Mouse (Mus musculus) heart, adult 8-10 months (tissue): Measurements from ENCODE around the gene Samd4. TPM values are rescaled to one million over a fixed set of nuclear protein-coding genes. Genes with fewer than 3 reads are reported as not detected.

ENCODE experiments used
- DNase-seq: peaks from one replicate; pipeline ENCODE4 v3.0.0; 2022; ENCODE audit warnings: low spot score
- total RNA-seq, 4 experiments: library from RNA; stranded (reverse); gene quantifications; 2 replicates each; pipeline ENCODE4 v1.2.4; 2022

The Samd4 gene
- total RNA-seq, 4 experiments from 2014 or later = 60.6 to 71.1 (median 65.1) TPM

GRCm38 (mm10) chr14:47000096-47000736 lies 117.6 kb downstream of the Samd4 start:
- peak; percentile 37 for DNase-seq

DNA sequence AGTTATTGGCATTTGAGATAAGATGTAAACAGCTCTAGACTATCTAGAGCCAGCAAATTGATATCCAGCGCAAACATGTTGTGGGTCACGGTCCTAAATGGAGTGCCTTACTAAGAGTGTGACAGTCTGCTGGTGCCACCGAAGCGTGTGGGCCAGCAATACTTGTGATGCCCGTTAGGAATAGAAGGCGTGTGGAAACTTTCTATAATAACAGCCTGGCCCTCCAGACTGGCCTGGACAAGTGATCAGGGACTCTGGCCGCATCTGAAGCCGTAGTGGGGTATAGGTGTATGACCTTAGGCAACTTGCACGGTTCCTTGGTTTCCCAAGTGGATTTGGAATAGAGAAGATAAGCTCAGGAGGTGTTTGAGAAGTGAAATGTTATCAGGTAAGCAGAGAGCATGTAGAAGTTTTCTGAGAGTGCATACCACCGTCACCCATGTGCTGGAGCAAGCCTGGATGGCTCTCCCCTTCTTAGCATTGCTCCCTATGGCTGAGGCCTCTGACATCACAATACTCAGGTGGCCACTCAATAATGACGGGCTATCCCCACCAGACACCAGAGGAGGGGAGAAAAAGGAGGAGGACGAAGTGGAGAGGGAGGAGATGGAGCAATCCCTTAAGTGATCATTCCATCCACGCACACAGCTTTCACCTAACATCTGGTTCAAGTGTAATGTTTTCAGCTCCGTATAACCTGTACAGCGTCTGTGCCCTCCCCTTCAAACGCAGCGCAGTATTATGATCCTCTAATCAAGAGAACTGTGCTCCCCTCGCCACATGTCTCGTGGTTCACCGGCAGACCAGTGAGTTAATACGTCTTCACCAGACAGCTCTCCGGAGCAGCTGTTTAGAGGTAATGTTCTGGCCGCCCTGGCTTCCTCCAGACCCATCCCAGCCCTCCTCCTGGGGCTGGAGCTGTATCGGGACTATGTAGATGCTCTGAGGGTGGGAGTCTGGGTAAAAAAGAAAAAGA lies 118.4 kb downstream of the Samd4 start:
- DNase-seq = no peak

- no peak for DNase-seq
Measured at GRCm38 (mm10) chr14:47004161-47004560, 121.5 kb downstream of the Samd4 start.

GRCm38 (mm10) chr14:47011171-47012139 lies 128.8 kb downstream of the Samd4 start:
- peak; percentile 38 for DNase-seq

GRCm38 (mm10) chr14:47015618-47016017 lies 133.0 kb downstream of the Samd4 start:
- DNase-seq = no peak

DNA sequence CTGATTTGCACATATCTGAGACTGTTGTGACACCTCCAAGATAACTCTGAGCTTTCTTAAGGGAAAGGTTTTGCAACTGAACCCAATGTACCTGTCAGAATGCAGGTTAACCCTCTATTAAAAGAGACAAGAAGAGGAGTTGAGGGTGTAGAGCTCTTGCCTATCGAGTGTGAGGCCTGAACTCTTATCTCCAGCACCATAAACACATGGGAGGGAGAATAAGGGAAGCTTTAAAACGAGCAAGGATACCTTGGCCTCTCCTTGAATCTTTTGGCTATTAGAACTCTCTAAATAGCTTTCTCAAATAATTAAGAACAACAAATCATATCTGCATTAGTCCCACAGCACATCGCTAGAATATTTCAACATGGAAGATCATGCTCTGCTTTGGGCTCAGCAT lies 135.0 kb downstream of the Samd4 start:
- no peak for DNase-seq

- DNase-seq = no peak
Measured at GRCm38 (mm10) chr14:47020886-47021285, 138.2 kb downstream of the Samd4 start.

DNA sequence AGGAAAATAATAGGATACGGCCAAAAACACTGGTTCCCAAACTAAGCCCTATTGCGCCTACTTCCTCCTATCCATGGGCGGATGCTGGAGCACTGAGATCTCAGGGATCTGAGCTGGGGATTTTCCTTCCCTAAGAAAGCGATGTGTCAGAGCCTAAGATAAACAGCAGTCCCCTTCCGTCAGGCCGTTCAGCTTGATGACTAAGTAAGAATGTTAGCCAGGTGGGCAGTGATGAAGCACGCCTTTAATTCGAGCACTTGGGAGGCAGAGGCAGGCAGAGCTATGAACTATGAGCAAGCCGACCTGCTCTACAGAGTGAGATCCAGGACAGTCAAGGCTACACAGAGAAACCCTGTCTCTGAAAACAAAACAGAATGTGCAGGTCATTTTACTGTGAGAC lies 140.9 kb downstream of the Samd4 start:
- no peak for DNase-seq

- no peak for DNase-seq
Measured at GRCm38 (mm10) chr14:47027431-47028118, 144.9 kb downstream of the Samd4 start.

DNA sequence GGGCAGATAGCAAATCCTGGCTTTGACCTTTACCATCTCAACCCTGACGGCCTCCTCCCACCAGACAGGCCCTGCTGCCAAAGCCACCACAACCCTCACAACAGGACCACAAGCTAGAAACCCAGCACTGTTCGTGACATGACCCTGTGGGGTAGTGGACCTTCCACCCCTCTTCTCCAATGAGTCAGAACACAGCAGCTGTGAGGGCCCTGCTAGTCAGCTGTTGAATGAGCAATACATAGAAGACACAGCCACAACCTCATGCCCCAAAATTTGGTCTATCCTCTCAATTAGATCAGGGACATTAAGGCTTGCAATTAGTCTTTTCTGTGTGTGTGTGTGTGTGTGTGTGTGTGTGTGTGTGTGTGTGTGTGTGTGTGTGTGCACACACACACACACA lies 148.9 kb downstream of the Samd4 start:
- no peak for DNase-seq

DNA sequence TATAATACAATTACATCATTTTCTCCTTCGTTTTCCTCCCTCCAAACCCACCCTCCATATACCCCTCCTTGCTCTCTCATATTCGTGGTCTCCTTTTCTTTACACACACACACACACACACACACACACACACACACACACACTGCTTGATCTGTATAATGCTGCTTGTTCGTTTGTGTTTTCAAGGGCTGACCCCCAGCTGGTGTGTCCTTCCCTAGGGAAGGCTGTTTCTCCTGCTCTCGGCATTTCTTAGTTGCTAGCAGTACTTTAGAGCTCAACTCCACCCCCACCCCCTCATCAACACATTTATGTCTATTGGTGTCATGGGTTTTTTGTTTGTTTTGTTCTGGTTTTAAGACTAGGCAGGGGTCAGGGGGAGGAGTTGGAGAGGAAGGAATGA lies 149.5 kb downstream of the Samd4 start:
- no peak for DNase-seq

DNA sequence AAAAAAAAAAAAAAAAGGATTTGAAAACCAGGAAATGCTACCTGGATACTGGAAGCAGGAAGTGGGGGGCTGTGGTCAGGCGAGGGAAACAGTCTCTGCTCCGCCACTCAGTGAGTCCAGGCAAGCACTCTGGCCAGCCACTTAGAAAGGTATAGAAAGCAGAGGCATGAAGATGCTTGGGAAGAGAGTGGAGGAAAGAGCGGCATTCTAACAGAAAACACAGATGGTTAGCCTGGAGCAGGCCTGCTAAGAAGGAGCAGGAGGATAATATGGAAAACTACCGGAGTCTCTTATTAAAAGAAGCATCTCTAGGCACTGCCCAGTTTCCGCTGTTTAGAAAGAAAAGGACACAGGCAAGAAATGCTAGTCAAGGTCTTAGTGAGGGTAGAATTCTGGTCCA lies 150.8 kb downstream of the Samd4 start:
- no peak for DNase-seq

GRCm38 (mm10) chr14:47041699-47042098 lies 159.0 kb downstream of the Samd4 start:
- DNase-seq = no peak

- no peak for DNase-seq
Measured at GRCm38 (mm10) chr14:47049051-47049450, 166.4 kb downstream of the Samd4 start.

- DNase-seq = no peak
Measured at GRCm38 (mm10) chr14:47051743-47052610, 169.3 kb downstream of the Samd4 start.

DNA sequence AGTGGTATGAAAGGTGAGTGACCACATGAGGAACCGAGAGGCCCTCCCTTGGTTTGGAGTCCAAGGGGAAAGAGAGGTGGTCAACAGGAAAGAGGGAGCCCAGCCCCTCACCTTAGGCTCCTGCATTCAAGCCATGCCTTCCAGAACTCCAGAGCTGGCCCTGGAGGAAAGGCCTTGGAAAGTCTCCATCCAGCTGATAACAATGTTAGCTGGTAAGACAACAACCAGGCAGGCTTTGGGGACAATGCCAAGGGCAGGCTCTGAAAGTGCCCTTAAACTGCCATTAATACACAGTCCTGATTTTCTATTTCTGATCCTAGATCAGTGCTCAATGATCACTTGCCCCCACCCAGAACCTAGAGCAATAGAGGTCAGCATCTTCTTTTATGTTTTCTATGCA lies 170.4 kb downstream of the Samd4 start:
- peak; percentile 66 for DNase-seq

DNA sequence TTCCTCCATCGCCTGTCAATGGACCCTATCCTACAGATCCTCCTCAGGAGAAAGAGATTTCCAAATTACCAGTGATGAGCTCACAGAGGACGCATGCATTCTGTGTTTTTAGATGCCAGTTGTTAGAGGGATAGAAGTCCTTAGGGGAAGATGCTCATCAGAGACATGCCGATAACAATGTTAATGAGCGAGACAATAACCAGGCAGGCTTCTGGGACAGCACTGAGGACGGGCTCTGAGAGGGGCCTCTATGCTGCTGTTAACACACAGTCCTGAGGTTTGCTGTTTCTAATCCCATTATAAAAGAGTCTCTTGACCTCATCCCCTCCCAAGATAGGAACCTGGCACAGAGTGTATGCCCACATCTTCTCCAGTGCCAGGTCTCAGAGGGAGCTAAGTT lies 171.2 kb downstream of the Samd4 start:
- no peak for DNase-seq

- no peak for DNase-seq
Measured at GRCm38 (mm10) chr14:47058969-47059368, 176.3 kb downstream of the Samd4 start.

DNA sequence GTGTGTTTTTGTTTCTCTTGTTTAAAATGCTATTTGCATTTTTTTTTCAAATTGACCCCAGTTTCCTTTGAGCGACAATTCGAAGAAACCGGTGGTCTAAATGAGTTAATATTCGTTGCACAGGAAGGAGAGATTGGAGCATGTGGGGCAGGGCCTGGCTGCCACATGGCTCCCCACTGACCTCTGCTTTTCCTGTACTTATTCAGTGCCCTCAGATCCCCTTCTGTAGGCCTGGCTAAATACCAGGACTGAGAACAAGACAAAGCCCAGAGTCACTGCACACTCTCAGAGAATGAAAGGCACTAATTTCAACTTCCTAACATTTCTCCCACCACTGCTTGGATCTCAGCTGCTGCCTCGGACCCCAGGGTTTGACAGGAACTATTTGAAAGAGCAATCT lies 182.4 kb downstream of the Samd4 start:
- no peak for DNase-seq

DNA sequence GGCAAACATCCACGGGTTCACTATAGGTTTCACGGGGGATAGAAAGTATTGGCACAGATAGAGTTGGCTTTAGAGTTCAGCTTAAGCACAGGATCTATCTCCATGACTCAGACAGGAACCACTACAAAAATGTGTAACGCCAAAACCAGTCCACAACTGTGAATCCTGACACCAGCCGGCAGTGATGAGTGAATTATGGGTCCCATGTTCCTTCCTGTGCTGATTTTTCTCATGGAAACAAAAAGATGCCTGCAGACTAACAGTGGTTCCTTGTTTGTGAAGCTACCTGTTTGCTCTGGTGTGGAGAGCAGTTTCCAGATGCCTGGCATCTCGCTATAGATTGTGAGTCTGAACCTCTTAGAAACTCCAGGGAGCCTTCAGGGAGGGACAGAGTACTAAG lies 184.2 kb downstream of the Samd4 start:
- DNase-seq = no peak
